Mouse (Mus musculus) embryonic facial prominence, embryonic 12.5 days (tissue): ENCODE measurements around the gene Adamts18. TPM values are rescaled to one million over a fixed set of nuclear protein-coding genes. Genes with fewer than 3 reads are reported as not detected.

Experiments used
- ATAC-seq: fragments of 200-750 bp; cut with Nextera tagmentation; 2 replicates; pipeline ENCODE4 v1.8.0; 2017; ENCODE audit not compliant: insufficient number of reproducible peaks, insufficient read depth, low FRiP score, low TSS enrichment
- H3K27ac ChIP-seq: fragments of 300-500 bp; sonication (generic); 2 replicates; pipeline ENCODE4 v1.5.1; 2016; ENCODE audit warnings: mild to moderate bottlenecking
- H3K27me3 ChIP-seq: fragments of 300-500 bp; sonication (generic); 2 replicates; pipeline ENCODE4 v1.6.1; 2016; ENCODE audit warnings: mild to moderate bottlenecking, moderate library complexity
- H3K36me3 ChIP-seq: fragments of 300-500 bp; sonication (generic); 2 replicates; pipeline ENCODE4 v1.6.1; 2016; ENCODE audit warnings: mild to moderate bottlenecking
- H3K4me1 ChIP-seq: fragments of 300-500 bp; sonication (generic); 2 replicates; pipeline ENCODE4 v1.6.1; 2016
- H3K4me2 ChIP-seq: fragments of 300-500 bp; sonication (generic); replicated peaks from 2 replicates; pipeline ENCODE4 v1.6.1; 2016; ENCODE audit warnings: mild to moderate bottlenecking, moderate library complexity
- H3K4me3 ChIP-seq: fragments of 300-500 bp; sonication (generic); 2 replicates; pipeline ENCODE4 v1.5.1; 2016; ENCODE audit warnings: mild to moderate bottlenecking
- H3K9ac ChIP-seq: fragments of 300-500 bp; sonication (generic); 2 replicates; pipeline ENCODE4 v1.6.1; 2016; ENCODE audit warnings: mild to moderate bottlenecking, moderate library complexity
- H3K9me3 ChIP-seq: fragments of 300-500 bp; sonication (generic); 2 replicates; pipeline ENCODE4 v1.6.1; 2016; ENCODE audit warnings: mild to moderate bottlenecking, moderate library complexity
- WGBS: fragments of 180-500 bp; shearing (Covaris S2); methylation state at CpG from one replicate; pipeline ENCODE4 v1.1.7; 2016; 5-methylcytosine and 5-hydroxymethylcytosine counted together
- polyA plus RNA-seq: library from polyadenylated mRNA; unstranded; fragments of >200 nt; fragmentation: Nextera tagmentation; extraction: Ambion mirVana; gene quantifications from 2 replicates; pipeline ENCODE4 v1.2.1, GENCODE M21; 2016

The Adamts18 gene
- polyA plus RNA-seq = 7.1 and 7.2 TPM in 2 replicates

- no peaks in the 10 kb centered on the region for H3K9me3 ChIP-seq
- H3K27me3 ChIP-seq = peaks cover 38% of the 10 kb centered on the region
- peak; percentile 83 for ATAC-seq
- H3K36me3 ChIP-seq = no peaks in the 10 kb centered on the region
- H3K4me2 ChIP-seq = peak within 1 kb of the TSS; percentile 100
- H3K9ac ChIP-seq = peak within 1 kb of the TSS; percentile 53
- WGBS = under 1% methylated on average over 32 of the region's 32 CpGs
- peaks cover 13% of the 10 kb centered on the region for H3K4me1 ChIP-seq
- peak within 1 kb of the TSS; percentile 57 for H3K4me3 ChIP-seq
- peak within 1 kb of the TSS; percentile 48; the same call in 1 of the 2 replicates for H3K27ac ChIP-seq
Observed at GRCm38 (mm10) chr8:113848653-113849135, at the start of gene Adamts18. Gene Adamts18 (minus strand): TSS chr8:113848738.

GRCm38 (mm10) chr8:113896446-113896845 is 47.9 kb upstream of the Adamts18 start:
- H3K27ac ChIP-seq = no peak overlapping the region
- ATAC-seq = no peak

GRCm38 (mm10) chr8:113891376-113891775 is 42.8 kb upstream of the Adamts18 start:
- Histone ChIP-seq H3K36me3 (no peaks in the 10 kb centered on the region), H3K4me2 (no peak overlapping the region), H3K9ac (no peak overlapping the region), H3K4me1 (no peaks in the 10 kb centered on the region), H3K9me3 (no peaks in the 10 kb centered on the region), H3K27me3 (no peaks in the 10 kb centered on the region), H3K4me3 (no peak overlapping the region), H3K27ac (no peak overlapping the region)
- WGBS = 55% methylated on average over 3 of the region's 3 CpGs
- ATAC-seq = no peak

More at GRCm38 (mm10) chr8:113896446-113896845, 47.9 kb upstream of the Adamts18 start:
- Histone ChIP-seq H3K36me3 (no peaks in the 10 kb centered on the region), H3K27me3 (no peaks in the 10 kb centered on the region), H3K9ac (no peak overlapping the region), H3K9me3 (no peaks in the 10 kb centered on the region), H3K4me1 (no peaks in the 10 kb centered on the region), H3K4me2 (no peak overlapping the region), H3K4me3 (no peak overlapping the region)
- 78% methylated on average over 1 of the region's 1 CpGs for WGBS

GRCm38 (mm10) chr8:113886509-113886908 is 38.0 kb upstream of the Adamts18 start:
- H3K9ac ChIP-seq = no peak overlapping the region
- H3K4me2 ChIP-seq = no peak overlapping the region
- 91% methylated on average over 3 of the region's 3 CpGs for WGBS
- H3K27ac ChIP-seq = no peak overlapping the region
- H3K27me3 ChIP-seq = no peaks in the 10 kb centered on the region
- no peaks in the 10 kb centered on the region for H3K9me3 ChIP-seq
- H3K4me3 ChIP-seq = no peak overlapping the region
- ATAC-seq = no peak
- no peaks in the 10 kb centered on the region for H3K36me3 ChIP-seq
- no peaks in the 10 kb centered on the region for H3K4me1 ChIP-seq

- H3K27me3 ChIP-seq = no peaks in the 10 kb centered on the region
- 79% methylated on average over 2 of the region's 2 CpGs for WGBS
- ATAC-seq = no peak
- H3K27ac ChIP-seq = no peak overlapping the region
- H3K36me3 ChIP-seq = no peaks in the 10 kb centered on the region
- H3K4me1 ChIP-seq = no peaks in the 10 kb centered on the region
- H3K4me3 ChIP-seq = no peak overlapping the region
- no peak overlapping the region for H3K4me2 ChIP-seq
- H3K9me3 ChIP-seq = no peaks in the 10 kb centered on the region
- no peak overlapping the region for H3K9ac ChIP-seq
Observed at GRCm38 (mm10) chr8:113885101-113885500, 36.6 kb upstream of the Adamts18 start.

GRCm38 (mm10) chr8:113883994-113884393 is 35.5 kb upstream of the Adamts18 start:
- Histone ChIP-seq H3K9ac (no peak overlapping the region), H3K4me2 (no peak overlapping the region), H3K9me3 (no peaks in the 10 kb centered on the region), H3K36me3 (no peaks in the 10 kb centered on the region), H3K27ac (no peak overlapping the region), H3K27me3 (no peaks in the 10 kb centered on the region), H3K4me1 (no peaks in the 10 kb centered on the region), H3K4me3 (no peak overlapping the region)
- WGBS = 21% methylated on average over 7 of the region's 7 CpGs
- ATAC-seq = no peak

GRCm38 (mm10) chr8:113882558-113882957 is 34.0 kb upstream of the Adamts18 start:
- Histone ChIP-seq H3K9ac (no peak overlapping the region), H3K4me2 (no peak overlapping the region), H3K9me3 (no peaks in the 10 kb centered on the region), H3K4me1 (no peaks in the 10 kb centered on the region), H3K27me3 (no peaks in the 10 kb centered on the region), H3K27ac (no peak overlapping the region), H3K4me3 (no peak overlapping the region), H3K36me3 (no peaks in the 10 kb centered on the region)
- 67% methylated on average over 2 of the region's 2 CpGs for whole genome bisulfite sequencing
- no peak for ATAC-seq

GRCm38 (mm10) chr8:113878411-113879006 is 30.0 kb upstream of the Adamts18 start:
- Histone ChIP-seq H3K4me2 (no peak overlapping the region), H3K4me1 (no peaks in the 10 kb centered on the region), H3K27me3 (no peaks in the 10 kb centered on the region), H3K4me3 (no peak overlapping the region), H3K36me3 (no peaks in the 10 kb centered on the region), H3K9ac (no peak overlapping the region), H3K9me3 (no peaks in the 10 kb centered on the region), H3K27ac (no peak overlapping the region)
- ATAC-seq = no peak
- 70% methylated on average over 3 of the region's 3 CpGs for WGBS

GRCm38 (mm10) chr8:113873446-113874120 is 25.0 kb upstream of the Adamts18 start:
- H3K9me3 ChIP-seq = no peaks in the 10 kb centered on the region
- H3K36me3 ChIP-seq = no peaks in the 10 kb centered on the region
- ATAC-seq = no peak
- H3K9ac ChIP-seq = no peak overlapping the region
- H3K4me1 ChIP-seq = no peaks in the 10 kb centered on the region
- no peaks in the 10 kb centered on the region for H3K27me3 ChIP-seq
- H3K4me3 ChIP-seq = no peak overlapping the region
- H3K27ac ChIP-seq = no peak overlapping the region
- WGBS = 69% methylated on average over 12 of the region's 12 CpGs
- no peak overlapping the region for H3K4me2 ChIP-seq

- Histone ChIP-seq H3K9ac (no peak overlapping the region), H3K4me1 (no peaks in the 10 kb centered on the region), H3K9me3 (no peaks in the 10 kb centered on the region), H3K4me3 (no peak overlapping the region), H3K27ac (no peak overlapping the region), H3K27me3 (no peaks in the 10 kb centered on the region), H3K36me3 (no peaks in the 10 kb centered on the region), H3K4me2 (no peak overlapping the region)
- 88% methylated on average over 6 of the region's 6 CpGs for WGBS
- ATAC-seq = no peak
Observed at GRCm38 (mm10) chr8:113872436-113872835, 23.9 kb upstream of the Adamts18 start.

GRCm38 (mm10) chr8:113866530-113866929 is 18.0 kb upstream of the Adamts18 start:
- Histone ChIP-seq H3K9ac (no peak overlapping the region), H3K27me3 (no peaks in the 10 kb centered on the region), H3K27ac (no peak overlapping the region), H3K4me2 (no peak overlapping the region), H3K4me1 (no peaks in the 10 kb centered on the region), H3K4me3 (no peak overlapping the region), H3K9me3 (no peaks in the 10 kb centered on the region), H3K36me3 (no peaks in the 10 kb centered on the region)
- WGBS = 77% methylated on average over 4 of the region's 4 CpGs
- no peak for ATAC-seq
